Mouse (Mus musculus): ENCODE measurements around the gene Mug2. TPM values are rescaled to one million over a fixed set of nuclear protein-coding genes. Genes with fewer than 3 reads are reported as not detected.
"Not testable (repeated sequence)": the region's sequence is repeated elsewhere in the genome, so short reads cannot be mapped to it uniquely, and the experiment has no call there.

The Mug2 gene
- total RNA-seq (2015; ENCODE audit: low replicate concordance) (not detected in 2 replicates), total RNA-seq (2017; ENCODE audit: low replicate concordance) (not detected in 2 replicates)

DNA sequence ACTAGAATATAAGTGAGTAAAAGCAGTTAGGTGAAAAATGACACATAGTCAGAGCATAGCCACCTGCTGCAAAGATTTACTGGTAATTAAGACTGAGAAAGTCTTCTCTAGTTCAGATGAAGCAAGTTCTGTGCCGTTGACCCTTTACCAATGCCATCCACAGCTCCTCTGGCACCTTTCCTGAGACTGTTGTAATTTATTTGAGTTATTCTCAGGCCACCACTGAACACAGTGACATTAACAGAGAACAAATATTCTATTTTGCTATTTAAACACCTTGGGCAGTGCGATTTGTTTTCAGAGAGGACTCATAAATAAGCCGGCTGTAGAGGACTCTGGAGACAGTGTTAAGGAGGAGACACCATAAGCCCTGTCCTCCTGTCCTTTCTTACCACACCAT is at the start of gene Mug2:
Mug2 (plus strand) TSS at position 301 of the 400 bp plus-strand sequence.
- not testable (repeated sequence) for ATAC-seq (replicated peaks; ENCODE audit: low FRiP score, poor library complexity, severe bottlenecking)

DNA sequence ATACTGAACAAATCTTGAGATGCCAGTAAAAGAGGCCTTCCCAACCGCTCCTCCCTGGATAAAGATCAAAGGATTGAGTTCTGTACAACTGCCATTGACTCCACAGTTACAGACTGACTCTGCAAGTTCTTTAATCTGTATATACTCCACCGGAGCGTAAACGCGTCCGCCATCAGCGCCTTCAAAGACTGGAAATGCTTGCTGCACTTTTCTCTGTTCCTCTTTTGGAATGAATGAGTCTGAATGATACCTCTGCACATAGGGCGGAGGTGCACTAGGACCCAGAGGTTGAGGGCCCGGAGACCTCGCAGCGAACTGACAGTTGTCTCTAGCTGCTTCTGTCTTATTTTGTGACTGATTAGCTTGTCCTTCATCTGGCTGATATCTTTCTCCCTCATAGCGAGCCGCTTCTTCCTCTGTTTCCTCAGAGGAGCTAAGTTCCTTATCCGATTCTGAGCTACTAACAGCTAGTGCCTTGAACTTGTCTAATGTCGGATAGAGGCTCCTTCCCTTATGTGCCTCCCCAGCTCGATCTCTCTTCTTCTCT is 48.7 kb upstream of the Mug2 start:
- ATAC-seq (replicated peaks; ENCODE audit: low FRiP score, poor library complexity, severe bottlenecking): not testable (repeated sequence)

DNA sequence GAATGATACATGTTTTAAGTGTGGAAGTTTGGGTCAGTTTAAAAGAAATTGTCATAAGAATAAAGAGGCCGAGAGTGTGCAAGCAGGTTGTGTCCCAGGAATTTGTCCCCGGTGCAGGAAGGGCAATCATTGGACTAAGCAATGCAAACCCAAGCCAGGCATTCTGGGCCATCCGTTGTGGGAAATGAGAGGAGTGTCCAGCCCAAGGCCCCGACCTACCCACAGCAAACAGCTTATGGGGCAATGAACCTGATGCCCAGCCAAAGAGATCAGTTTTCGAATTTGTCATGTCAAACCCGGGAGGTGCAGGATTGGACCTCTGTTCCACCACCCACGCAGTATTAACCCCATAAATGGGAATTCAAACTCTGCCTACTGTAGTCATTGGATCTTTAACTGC is 30.9 kb upstream of the Mug2 start:
- no peak for ATAC-seq (replicated peaks; ENCODE audit: low FRiP score, poor library complexity, severe bottlenecking)

DNA sequence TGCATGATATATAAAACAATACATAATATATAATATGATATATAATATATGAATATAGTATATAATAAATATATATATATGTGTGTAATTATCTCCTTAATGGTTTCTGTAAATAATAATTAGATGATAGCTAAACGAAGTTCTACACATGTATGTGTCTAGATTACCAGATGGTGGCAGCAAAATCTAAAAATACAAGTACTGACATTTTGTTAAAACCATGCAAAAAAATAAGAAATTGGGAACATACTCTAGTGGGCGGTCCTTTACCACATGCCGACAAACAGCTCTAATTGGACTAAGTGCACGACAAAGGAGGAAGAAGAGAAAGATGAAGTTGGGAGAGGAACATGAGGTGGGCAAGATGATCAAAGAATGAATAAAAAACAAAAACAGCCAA is 94.3 kb downstream of the Mug2 start:
- no peak for ATAC-seq (replicated peaks; ENCODE audit: low FRiP score, poor library complexity, severe bottlenecking)

DNA sequence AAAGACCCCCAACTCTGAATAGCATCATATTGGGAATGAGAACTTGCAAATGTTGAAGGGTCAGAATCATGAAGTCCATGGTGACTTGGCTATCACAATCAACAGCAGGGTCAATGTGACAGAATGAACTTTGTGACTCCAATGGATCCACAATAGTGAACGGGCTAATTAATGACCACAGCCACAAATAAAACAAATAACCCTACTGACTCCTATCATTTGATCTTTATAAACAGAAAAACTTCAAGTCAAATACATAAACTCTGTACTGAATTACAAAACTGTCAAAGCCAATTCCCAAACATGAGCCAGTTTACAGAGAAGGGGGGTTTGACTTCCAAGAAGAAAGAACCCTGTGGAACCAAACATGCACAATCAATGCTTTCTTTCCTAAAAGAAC is 95.1 kb downstream of the Mug2 start:
- ATAC-seq (replicated peaks; ENCODE audit: low FRiP score, poor library complexity, severe bottlenecking): no peak

DNA sequence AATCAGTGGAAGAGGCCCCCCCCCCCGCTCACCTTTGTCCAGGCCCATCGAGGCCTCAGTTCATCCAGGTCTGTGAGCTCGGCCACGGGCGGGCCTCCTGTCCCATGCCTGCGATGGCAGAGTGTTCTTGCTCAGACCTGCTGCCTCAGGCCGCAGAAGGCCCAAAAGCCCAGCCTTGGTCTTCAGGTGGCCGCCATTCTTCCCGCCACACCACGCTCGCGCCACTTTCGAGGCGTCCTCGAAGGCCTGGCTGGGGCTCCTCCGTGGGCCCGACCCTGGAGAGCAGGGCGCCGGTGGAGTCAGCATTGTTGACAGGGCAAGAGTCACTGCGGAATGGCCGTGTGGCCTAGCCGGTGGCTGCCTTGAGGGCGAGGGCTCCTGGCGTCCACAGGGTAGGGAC is 110.4 kb downstream of the Mug2 start:
- ATAC-seq (replicated peaks; ENCODE audit: low FRiP score, poor library complexity, severe bottlenecking): no peak

DNA sequence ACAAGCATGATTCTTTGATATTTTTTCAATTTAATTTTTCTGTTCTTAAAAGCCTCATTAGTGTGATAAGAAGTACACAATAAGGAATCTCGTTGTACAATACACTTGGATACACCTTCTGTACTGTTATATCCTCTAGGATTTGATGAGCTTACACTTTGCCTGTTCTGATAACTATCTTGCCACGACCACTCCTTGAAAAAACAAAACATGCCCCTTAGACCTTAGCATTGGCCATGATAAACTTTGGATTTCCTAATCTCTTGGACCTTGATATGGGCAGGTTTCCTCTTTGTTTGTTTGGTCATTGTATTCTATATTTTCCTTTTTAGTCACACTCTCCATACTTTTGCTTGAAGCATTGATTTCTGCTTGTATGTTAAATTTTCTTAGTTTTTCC is 123.0 kb downstream of the Mug2 start:
- no peak for ATAC-seq (replicated peaks; ENCODE audit: low FRiP score, poor library complexity, severe bottlenecking)

Other genes with a start within 250 kb of the Mug2 start
- gene Mug1, start 168.2 kb upstream of the Mug2 start, total RNA-seq (2015; ENCODE audit: low replicate concordance): not detected in 2 replicates
- gene Mug1, start 168.2 kb upstream of the Mug2 start, total RNA-seq (2017; ENCODE audit: low replicate concordance): 0.56 TPM in 1 of 2 replicates, not detected in the other